Mouse (Mus musculus): Measurements from ENCODE around the gene P2rx4. TPM values are rescaled to one million over a fixed set of nuclear protein-coding genes. Genes with fewer than 3 reads are reported as not detected.
"Not testable (repeated sequence)": the region's sequence is repeated elsewhere in the genome, so short reads cannot be mapped to it uniquely, and the experiment has no call there.

Gene P2rx4
- polyA plus RNA-seq (2011; ENCODE audit: insufficient read depth, insufficient read length, low read depth, missing spikeins), result 21.0 and 25.8 TPM in 2 replicates

- H3K4me3 ChIP-seq (ENCODE audit: low read depth, low read length), result peak within 1 kb of the TSS; percentile 76
- no peaks in the 10 kb centered on the region for H3K36me3 ChIP-seq (ENCODE audit: control insufficient read depth, insufficient read depth, low read length, poor library complexity, severe bottlenecking)
- H3K27ac ChIP-seq (ENCODE audit: insufficient read depth, low read length), result peak within 1 kb of the TSS; percentile 12; the same call in 1 of the 2 replicates
- no peaks in the 10 kb centered on the region for H3K27me3 ChIP-seq (ENCODE audit: control insufficient read depth, insufficient read depth, low read length, poor library complexity, severe bottlenecking)
- H3K9ac ChIP-seq (ENCODE audit: low read depth, poor library complexity, severe bottlenecking), result peak within 1 kb of the TSS; percentile 40
- TF ChIP-seq CTCF (IDR thresholded peaks at IDR 0.05; ENCODE audit: low read depth, low read length) (peak; percentile 21), POLR2A (IDR thresholded peaks at IDR 0.05; ENCODE audit: insufficient read depth, low read length) (no peak), EP300 (IDR thresholded peaks at IDR 0.05; ENCODE audit: insufficient read depth, low read depth, low read length) (peak; percentile 68; the same call in 1 of the 2 replicates)
- H3K4me1 ChIP-seq (ENCODE audit: control insufficient read depth, insufficient read depth, low read length), result no peaks in the 10 kb centered on the region
- no peaks in the 10 kb centered on the region for H3K9me3 ChIP-seq (replicated peaks; ENCODE audit: control insufficient read depth, insufficient read depth, low read length, poor library complexity, severe bottlenecking)
Observed at GRCm38 (mm10) chr5:122707276-122708181, at the start of gene P2rx4. TSS of gene P2rx4 (plus strand) at chr5:122707544.

DNA sequence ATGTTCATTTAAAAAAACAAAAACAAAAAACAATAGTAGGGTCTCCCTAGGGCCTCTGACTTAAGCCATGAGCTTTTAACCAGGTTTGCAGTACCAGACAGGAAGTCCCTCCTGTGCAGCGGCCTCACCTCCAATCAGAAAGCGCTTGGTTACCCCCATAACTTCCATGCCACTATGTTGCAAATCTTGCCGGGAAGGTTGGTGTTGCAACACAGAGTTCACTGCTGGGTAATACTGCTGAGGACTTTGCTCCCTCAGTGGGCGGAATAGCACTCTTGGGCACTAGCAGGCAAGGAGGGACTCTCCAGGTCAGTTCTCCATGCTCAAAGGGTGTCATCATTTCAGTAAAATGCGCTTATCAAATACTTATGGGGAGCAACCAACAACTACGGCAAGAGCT is 44.8 kb upstream of the P2rx4 start:
- no peak overlapping the region for H3K27ac ChIP-seq (ENCODE audit: insufficient read depth, low read length)
- no peaks in the 10 kb centered on the region for H3K4me1 ChIP-seq (ENCODE audit: control insufficient read depth, insufficient read depth, low read length)
- no peaks in the 10 kb centered on the region for H3K27me3 ChIP-seq (ENCODE audit: control insufficient read depth, insufficient read depth, low read length, poor library complexity, severe bottlenecking)
- no peak overlapping the region for H3K4me3 ChIP-seq (ENCODE audit: low read depth, low read length)
- no peak overlapping the region for H3K9ac ChIP-seq (ENCODE audit: low read depth, poor library complexity, severe bottlenecking)
- H3K9me3 ChIP-seq (replicated peaks; ENCODE audit: control insufficient read depth, insufficient read depth, low read length, poor library complexity, severe bottlenecking), result no peaks in the 10 kb centered on the region
- TF ChIP-seq POLR2A (IDR thresholded peaks at IDR 0.05; ENCODE audit: insufficient read depth, low read length) (no peak), CTCF (IDR thresholded peaks at IDR 0.05; ENCODE audit: low read depth, low read length) (no peak), EP300 (IDR thresholded peaks at IDR 0.05; ENCODE audit: insufficient read depth, low read depth, low read length) (no peak)
- H3K36me3 ChIP-seq (ENCODE audit: control insufficient read depth, insufficient read depth, low read length, poor library complexity, severe bottlenecking), result no peaks in the 10 kb centered on the region

- no peak overlapping the region for H3K4me3 ChIP-seq (ENCODE audit: low read depth, low read length)
- no peaks in the 10 kb centered on the region for H3K27me3 ChIP-seq (ENCODE audit: control insufficient read depth, insufficient read depth, low read length, poor library complexity, severe bottlenecking)
- no peaks in the 10 kb centered on the region for H3K9me3 ChIP-seq (replicated peaks; ENCODE audit: control insufficient read depth, insufficient read depth, low read length, poor library complexity, severe bottlenecking)
- H3K36me3 ChIP-seq (ENCODE audit: control insufficient read depth, insufficient read depth, low read length, poor library complexity, severe bottlenecking), result no peaks in the 10 kb centered on the region
- no peaks in the 10 kb centered on the region for H3K4me1 ChIP-seq (ENCODE audit: control insufficient read depth, insufficient read depth, low read length)
- H3K27ac ChIP-seq (ENCODE audit: insufficient read depth, low read length), result no peak overlapping the region
- H3K9ac ChIP-seq (ENCODE audit: low read depth, poor library complexity, severe bottlenecking), result no peak overlapping the region
- TF ChIP-seq POLR2A (IDR thresholded peaks at IDR 0.05; ENCODE audit: insufficient read depth, low read length) (no peak), CTCF (IDR thresholded peaks at IDR 0.05; ENCODE audit: low read depth, low read length) (no peak), EP300 (IDR thresholded peaks at IDR 0.05; ENCODE audit: insufficient read depth, low read depth, low read length) (no peak)
Observed at GRCm38 (mm10) chr5:122665036-122665435, 42.3 kb upstream of the P2rx4 start.

DNA sequence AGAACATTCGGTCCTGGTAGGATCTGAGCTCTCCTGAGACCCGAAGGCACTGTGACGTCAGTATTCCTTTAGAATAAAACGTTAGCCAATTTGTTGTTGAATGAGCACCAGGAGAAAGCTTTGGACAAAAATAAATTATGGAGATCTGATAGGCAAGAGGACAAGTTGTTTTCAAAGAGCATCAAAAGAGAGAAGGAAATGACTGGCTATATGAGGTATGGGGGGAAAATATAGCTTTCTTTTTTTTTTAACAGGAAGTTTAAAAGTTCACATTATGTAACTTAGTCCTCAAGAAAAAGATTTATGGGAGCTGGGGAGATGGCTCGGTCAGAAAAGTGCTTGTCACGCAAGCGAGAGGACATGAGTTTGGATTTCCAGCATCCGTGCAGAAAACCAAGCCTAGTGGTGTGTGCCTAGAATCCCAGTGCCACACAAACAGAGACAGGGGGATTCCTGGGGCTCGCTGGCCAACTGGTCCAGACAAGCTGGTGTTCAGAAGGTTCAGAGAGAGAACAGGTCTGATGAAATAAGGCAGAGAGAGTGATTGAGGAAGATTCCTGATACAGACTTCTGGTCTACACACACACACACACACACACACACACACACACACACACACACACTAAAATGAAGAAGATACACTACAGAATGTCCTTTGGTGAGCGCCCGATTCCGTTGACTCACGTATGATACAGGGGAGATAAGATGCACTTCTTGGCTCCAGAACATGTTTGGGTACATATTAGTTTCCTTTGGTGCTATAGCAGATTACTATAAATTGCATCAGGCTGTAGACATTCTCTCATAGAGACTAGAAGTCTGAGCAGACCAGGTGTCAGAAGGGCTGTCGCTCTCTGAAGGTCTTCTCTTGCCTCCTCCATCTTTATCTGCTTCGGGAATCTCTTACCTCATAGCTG is 38.1 kb upstream of the P2rx4 start:
- TF ChIP-seq CTCF (IDR thresholded peaks at IDR 0.05; ENCODE audit: low read depth, low read length) (no peak), EP300 (IDR thresholded peaks at IDR 0.05; ENCODE audit: insufficient read depth, low read depth, low read length) (no peak), POLR2A (IDR thresholded peaks at IDR 0.05; ENCODE audit: insufficient read depth, low read length) (no peak)
- Histone ChIP-seq H3K27ac (ENCODE audit: insufficient read depth, low read length) (no peak overlapping the region), H3K27me3 (ENCODE audit: control insufficient read depth, insufficient read depth, low read length, poor library complexity, severe bottlenecking) (no peaks in the 10 kb centered on the region), H3K4me3 (ENCODE audit: low read depth, low read length) (no peak overlapping the region), H3K4me1 (ENCODE audit: control insufficient read depth, insufficient read depth, low read length) (no peaks in the 10 kb centered on the region), H3K36me3 (ENCODE audit: control insufficient read depth, insufficient read depth, low read length, poor library complexity, severe bottlenecking) (no peaks in the 10 kb centered on the region), H3K9ac (ENCODE audit: low read depth, poor library complexity, severe bottlenecking) (no peak overlapping the region), H3K9me3 (replicated peaks; ENCODE audit: control insufficient read depth, insufficient read depth, low read length, poor library complexity, severe bottlenecking) (no peaks in the 10 kb centered on the region)

DNA sequence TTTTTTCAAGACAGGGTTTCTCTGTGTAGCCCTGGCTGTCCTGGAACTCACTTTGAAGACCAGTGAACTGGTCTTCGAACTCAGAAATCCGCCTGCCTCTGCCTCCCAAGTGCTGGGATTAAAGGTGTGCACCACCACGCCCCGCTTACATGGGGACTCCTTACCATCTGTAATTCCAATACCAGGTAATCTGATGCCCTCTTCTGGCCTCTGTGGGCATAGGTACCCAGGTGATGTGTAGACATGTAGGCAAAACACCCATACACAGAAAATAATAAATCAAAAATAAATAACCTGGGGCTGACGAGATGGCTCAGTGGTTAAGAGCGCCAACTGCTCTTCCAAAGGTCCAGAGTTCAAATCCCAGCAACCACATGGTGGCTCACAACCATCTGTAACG is 35.7 kb upstream of the P2rx4 start:
- H3K36me3 ChIP-seq (ENCODE audit: control insufficient read depth, insufficient read depth, low read length, poor library complexity, severe bottlenecking); H3K4me3 ChIP-seq (ENCODE audit: low read depth, low read length); H3K9me3 ChIP-seq (replicated peaks; ENCODE audit: control insufficient read depth, insufficient read depth, low read length, poor library complexity, severe bottlenecking); H3K27ac ChIP-seq (ENCODE audit: insufficient read depth, low read length); H3K27me3 ChIP-seq (ENCODE audit: control insufficient read depth, insufficient read depth, low read length, poor library complexity, severe bottlenecking); H3K9ac ChIP-seq (ENCODE audit: low read depth, poor library complexity, severe bottlenecking); H3K4me1 ChIP-seq (ENCODE audit: control insufficient read depth, insufficient read depth, low read length): not testable (repeated sequence)
- TF ChIP-seq CTCF (IDR thresholded peaks at IDR 0.05; ENCODE audit: low read depth, low read length), result peak; percentile 17

All from ES-Bruce4 (cell line).